Mouse (Mus musculus) kidney, postnatal 36 days (tissue): Measurements from ENCODE around the gene Tmem82.

Experiments used
- DNase-seq, 2 experiments: peaks; one replicate each; pipeline ENCODE4 v3.0.0; 2021 to 2022; ENCODE audit warnings: mixed read lengths in 2 of 2

The Tmem82 gene

DNA sequence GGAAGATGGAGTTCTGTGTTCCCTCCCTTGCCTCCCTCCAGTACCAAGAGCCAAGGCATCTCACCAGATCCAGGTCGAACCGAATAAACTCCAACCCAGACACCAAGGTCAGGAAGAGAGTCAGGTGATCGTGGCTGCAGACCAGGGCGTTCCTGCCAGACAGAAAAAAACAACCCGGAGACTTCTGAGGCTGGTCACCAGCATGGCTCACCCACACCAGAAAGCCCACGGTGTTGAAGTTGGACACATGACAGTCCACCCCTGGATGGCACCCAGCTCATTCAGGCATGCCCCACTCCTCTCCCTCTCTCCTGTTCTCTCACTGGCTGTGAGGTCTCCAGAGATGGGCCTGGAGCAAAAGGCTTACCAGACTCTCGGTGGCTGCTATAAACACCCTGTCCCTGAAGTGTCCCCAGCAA is 22.9 kb upstream of the Tmem82 start:
- peak; percentile 83 to 91 for DNase-seq

DNA sequence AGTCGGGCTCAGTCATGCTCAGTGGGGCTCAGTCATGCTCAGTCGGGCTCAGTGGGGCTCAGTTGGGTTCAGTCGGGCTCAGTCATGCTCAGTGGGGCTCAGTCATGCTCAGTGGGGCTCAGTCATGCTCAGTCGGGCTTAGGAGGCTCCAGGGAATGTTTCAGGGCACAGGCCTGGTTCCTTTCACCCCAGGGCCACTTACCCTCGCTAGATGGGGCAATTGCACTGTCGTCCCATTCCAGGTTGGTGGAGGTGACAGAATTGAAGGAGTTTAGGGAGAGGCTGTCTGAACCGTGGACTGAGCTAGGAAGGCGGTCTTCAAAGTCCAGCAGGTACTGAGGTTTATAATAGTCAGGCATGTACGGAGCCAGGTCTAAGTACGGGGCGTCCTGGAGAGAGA is 21.0 kb upstream of the Tmem82 start:
- peak in 1 of 2 experiments; percentile 59 for DNase-seq

GRCm38 (mm10) chr4:141636693-141637092 is 18.3 kb upstream of the Tmem82 start:
- peak; percentile 78 to 80 for DNase-seq

- DNase-seq, result no peak
These were observed 17.6 kb upstream of the Tmem82 start for GRCm38 (mm10) chr4:141635991-141636390.

DNA sequence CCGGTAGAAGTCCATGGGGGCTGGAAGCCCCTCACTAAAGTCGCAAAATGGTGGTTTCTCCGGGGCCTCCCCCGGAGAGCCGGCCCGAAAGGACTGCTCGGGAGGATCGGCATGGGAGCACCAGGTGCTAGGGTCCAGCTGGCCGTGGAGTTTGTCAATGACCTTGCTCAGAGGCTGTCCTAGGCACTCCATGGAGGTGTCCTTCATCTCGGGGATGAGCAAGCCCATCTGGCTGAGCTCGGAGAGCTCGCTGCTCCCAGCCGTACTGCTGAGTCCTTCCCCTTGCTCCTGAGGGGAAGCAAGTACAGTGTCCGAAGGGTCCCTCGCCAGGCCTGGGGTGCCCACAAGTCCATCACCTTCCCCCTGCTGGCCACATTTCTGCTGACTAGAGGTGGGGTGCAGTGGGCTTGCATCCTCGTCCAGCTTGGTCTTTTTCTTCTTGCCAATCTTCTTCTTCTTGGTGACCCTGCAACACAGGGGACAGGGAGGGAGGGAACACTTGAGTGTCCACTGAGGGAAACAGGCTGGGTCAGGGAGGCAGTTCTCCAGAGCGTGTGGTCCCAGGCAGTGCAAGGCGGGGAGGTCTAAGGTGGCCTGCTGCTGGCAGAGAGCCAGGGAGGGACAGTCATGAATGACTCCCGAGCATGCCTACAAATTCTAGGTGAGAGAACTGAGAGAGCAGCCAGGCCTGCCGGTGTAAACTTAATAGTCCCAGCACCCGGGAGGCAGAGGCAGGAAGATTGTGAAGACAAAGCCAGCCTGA is 13.9 kb upstream of the Tmem82 start:
- DNase-seq, result peak in 1 of 2 experiments; percentile 49

DNA sequence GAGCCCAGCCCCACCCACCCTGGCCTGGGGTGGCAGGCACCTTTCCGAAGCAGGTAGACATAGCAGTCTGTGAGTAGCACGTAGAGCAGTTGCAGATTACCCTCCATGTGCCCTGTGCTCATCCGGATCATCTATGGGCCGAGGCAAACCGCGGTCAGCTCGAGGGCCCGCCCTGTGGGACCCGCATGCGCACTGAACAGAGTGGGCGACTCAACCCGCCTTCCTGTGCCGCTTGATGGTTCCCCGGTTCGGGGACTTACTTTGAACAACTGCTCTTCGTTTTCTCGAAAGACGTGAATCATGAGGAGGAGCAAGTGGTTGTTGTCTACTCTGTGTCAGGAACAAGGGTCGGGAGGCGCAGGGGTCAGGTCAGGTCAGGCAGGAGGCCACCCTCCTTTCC is 12.8 kb upstream of the Tmem82 start:
- DNase-seq, result no peak

GRCm38 (mm10) chr4:141630021-141630420 is 11.6 kb upstream of the Tmem82 start:
- DNase-seq, result no peak

DNA sequence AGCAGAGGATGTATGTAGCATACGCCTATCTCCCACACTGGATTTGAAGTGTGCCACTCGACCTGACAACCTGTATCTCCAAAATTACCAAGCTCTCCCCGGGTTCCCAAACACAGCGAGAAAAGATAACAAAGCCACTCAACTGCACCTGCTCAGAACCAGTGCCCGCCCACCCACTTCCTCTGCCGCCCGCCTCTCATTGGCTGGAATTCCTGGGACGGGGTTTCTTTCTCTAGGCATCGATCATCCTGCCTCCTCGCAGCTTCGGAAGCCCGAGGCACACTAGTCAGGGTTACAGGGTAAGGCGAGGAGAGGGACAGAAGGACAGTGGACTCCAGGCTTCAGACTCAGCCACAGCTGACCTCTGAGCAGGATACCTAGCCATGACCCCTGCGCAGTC is 10.2 kb upstream of the Tmem82 start:
- no peak for DNase-seq

GRCm38 (mm10) chr4:141627502-141627901 is 9.1 kb upstream of the Tmem82 start:
- DNase-seq, result no peak

DNA sequence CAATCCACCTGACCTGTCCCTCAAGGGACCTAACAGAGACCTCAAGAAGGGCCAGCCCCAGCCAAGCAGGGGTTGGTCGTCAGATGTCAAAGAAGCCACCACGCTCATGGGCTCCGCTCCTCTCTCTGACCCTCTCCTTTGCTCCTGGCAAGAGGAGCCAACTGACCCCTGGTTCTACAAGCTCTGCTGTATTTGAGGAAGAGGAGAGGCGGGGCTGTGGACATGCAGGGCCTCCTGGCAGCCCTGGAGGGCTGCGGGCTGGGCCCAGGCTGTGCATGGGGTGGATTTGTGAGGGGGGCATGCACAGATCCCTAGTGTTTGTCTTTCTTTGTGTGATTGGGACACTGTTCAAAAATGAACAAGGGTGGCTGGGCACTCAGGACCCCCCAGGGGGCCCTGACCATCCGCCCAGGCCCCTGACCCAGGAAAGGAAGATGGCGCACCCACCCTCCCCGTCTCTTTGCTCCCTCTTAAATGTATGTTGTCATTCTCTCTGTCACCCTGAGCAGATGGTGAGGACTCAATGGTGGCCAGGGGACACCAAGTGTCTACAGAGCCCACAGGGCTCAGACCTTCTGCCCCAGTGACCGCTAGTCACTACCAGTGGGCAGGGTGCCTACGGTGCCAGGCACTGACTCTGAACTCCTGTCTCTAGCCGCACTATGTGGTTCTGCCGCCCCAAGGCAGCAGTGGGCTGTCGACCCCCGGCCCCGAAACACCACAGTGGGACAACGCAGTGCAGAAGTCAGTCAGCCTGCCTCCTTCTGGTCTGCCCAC is 7.5 kb upstream of the Tmem82 start:
- no peak for DNase-seq

DNA sequence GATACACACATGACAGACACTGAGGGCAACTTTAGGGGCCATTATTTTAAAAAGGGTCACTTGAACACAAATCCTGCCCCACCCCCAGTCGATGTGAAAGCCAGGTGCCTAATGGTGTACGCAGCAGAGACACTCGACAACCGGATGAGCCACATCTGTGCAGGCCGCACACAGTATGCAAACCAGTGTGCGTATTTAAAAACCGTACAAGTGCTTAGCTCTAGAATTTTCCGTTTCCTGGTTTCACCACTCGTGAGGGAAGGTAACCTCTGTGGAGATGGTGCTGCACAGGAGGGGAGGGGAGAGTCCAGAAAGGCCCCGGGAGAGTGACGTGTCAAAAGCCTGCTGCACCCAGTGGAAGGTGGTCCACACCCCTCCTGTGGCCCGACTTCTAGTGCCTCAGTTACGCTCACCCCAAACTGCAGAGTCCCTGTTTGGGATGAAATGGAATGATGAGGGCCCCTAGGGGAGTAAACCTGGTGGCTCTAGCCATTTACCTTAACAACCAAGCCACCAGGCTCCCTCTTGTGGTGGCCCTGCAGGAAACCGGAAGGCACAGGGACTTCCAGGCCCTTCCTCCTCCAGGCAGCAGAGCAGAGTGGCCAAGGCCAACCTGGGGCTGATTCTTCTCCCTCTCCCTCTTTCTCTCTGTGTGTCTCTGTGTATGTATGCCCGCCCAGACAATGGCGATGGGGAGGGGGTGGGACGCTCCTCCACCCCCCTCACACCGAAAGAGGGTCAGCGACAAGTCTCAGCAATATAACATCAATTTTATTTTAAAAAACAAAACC is 6.7 kb upstream of the Tmem82 start:
- DNase-seq, result peak; percentile 73 to 79

DNA sequence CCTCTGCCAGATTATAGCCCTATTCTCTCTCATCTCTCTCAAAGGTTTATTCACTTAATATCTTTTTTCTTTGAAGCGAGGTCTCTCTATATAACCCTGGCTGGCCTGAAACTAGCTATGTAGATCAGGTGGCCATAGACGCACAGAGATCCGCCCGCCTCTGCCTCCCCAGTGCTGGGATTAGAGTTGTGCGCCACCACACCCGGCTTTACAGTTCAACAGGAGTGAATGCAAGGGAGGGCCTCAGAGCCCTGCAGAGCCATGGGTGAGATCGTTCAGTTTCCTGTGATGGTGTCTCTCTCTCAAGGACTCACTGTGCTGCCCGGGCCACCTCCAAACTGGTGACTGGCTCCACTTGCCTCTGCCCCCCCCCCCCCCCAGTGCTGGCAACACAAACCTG is 5.7 kb upstream of the Tmem82 start:
- no peak for DNase-seq

DNA sequence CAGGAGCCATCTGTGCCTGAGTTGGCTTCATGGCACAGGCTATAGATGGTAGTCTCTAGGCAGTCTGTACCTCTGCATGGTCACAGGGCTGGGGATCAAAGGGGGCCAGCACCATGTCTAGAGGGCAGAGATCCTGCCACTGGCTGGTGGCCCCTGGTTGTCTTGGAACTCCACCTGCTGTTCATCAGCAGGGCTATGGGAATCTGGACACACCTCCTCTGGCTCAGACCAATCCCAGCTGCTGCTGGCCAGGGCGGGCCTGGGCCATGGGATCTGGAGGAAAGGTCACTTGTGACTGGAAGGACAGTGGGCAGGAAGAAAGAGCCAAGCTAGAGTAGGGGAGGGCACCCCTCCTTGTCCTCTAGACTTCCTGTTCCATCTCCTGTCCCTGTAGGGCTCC is 5.2 kb upstream of the Tmem82 start, which contains the start of gene Slc25a34:
Gene Slc25a34 (minus strand): TSS at position 156 of the 400 bp plus-strand sequence.
- peak; percentile 88 to 95 for DNase-seq

GRCm38 (mm10) chr4:141623037-141623436 is 4.6 kb upstream of the Tmem82 start:
- peak; percentile 82 to 88 for DNase-seq

GRCm38 (mm10) chr4:141622580-141622979 is 4.1 kb upstream of the Tmem82 start:
- no peak for DNase-seq

- no peak for DNase-seq
These were observed 3.7 kb upstream of the Tmem82 start for GRCm38 (mm10) chr4:141622091-141622490.

GRCm38 (mm10) chr4:141621297-141621696 is 2.9 kb upstream of the Tmem82 start:
- no peak for DNase-seq

GRCm38 (mm10) chr4:141619299-141619883 is 958 bp upstream of the Tmem82 start:
- no peak for DNase-seq

DNA sequence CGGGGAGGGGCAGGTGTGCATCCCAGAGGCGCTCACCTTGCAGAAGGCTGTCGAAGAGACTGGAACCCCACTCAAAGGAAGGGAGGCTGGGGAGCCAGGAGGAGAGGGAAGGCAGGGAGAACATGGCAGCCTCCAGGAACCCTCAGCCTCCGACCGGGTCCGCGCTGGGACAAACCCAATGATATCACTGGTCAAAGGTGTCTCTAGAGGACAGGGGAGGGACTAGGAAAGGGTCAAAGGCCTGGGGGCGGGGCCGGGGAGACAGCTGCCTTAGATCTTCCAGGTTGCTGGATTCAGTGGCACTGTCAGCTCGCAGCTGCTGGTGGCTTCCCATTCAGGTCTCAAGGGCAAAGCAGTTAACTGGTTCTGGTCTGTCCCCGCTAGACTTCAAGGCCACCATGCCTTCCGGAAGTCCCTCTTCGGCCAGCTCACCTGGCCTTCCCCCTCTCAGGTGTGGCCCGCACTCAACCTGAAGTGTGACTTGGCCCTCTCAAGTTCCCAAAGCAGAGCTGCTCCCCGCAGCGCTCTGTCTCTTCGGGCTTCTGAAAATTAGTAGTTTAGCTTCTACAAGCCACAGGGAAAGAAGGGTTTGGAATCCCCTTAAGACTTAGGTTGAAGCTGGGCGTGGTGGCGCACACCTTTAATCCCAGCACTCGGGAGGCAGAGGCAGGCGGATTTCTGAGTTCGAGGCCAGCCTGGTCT is 419 bp downstream of the Tmem82 start:
- peak; percentile 90 to 93 for DNase-seq

GRCm38 (mm10) chr4:141617299-141617698 is 1.1 kb downstream of the Tmem82 start:
- peak; percentile 78 to 88 for DNase-seq

DNA sequence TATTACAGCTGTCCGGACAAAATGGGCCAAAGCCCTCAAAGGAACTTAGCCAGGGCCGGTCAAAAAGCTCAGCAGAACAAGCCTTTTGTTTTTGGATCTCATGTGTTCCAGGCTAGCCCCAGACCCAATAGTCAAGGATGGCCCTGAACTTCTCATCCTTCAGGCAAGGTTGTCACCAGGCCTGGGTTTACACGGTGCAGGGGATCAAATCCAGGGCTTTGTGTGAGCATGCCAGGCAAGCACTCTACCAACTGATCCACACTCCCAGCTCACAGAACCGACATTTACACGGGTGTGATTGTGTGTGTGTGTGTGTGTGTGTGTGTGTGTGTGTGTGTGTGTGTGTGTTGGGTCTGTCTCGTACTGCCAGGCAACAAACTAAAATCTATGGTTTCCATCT is 1.6 kb downstream of the Tmem82 start:
- DNase-seq, result no peak

DNA sequence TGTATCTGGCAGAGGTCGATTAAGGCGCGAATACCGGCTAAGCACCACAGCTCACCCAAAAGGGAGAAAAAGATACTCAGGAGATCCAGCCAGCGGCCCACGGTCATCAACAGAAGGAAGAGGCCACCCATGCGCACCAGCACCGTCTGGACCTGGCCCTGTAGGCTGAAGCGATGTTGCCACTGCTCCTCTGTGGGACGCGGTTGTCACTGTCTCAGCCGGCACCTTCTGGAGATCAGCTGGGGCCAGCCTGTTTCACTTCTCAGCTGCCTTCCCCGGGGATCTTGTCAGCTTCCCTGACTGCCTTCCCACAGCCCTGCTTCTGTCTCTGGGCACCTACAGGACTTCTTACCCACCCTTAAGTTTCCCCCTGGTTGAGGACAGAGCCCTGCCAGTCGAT is 3.5 kb downstream of the Tmem82 start:
- DNase-seq, result no peak
